Mouse (Mus musculus) olfactory bulb, adult 2 months (tissue): Measurements from ENCODE around the gene Proz. TPM values are rescaled to one million over a fixed set of nuclear protein-coding genes. Genes with fewer than 3 reads are reported as not detected.
"Not testable (repeated sequence)": the region's sequence is repeated elsewhere in the genome, so short reads cannot be mapped to it uniquely, and the experiment has no call there.

Experiments used
- H3K27ac ChIP-seq: fragments of 200-500 bp; 2 replicates; pipeline ENCODE4 v1.5.1; 2012; ENCODE audit warnings: low read depth, low read length; ENCODE audit not compliant: insufficient read depth
- H3K4me1 ChIP-seq: fragments of 200-500 bp; 2 replicates; pipeline ENCODE4 v1.6.1; 2012; ENCODE audit warnings: low read length; ENCODE audit not compliant: control insufficient read depth, insufficient read depth
- H3K4me3 ChIP-seq: fragments of 200-500 bp; 2 replicates; pipeline ENCODE4 v1.5.1; 2012; ENCODE audit warnings: mild to moderate bottlenecking, low read depth, low read length, moderate library complexity; ENCODE audit not compliant: insufficient read depth
- CTCF ChIP-seq: fragments of 200-500 bp; IDR thresholded peaks from 2 replicates; pipeline ENCODE4 v1.5.1; 2012; ENCODE audit warnings: low read depth, mild to moderate bottlenecking, low read length, moderate library complexity; ENCODE audit not compliant: insufficient read depth
- POLR2A ChIP-seq: fragments of 200-500 bp; IDR thresholded peaks from 2 replicates; pipeline ENCODE4 v1.6.1; 2012; ENCODE audit warnings: mild to moderate bottlenecking, low read depth, low read length, moderate library complexity; ENCODE audit not compliant: insufficient read depth
- WGBS: fragments of 180-500 bp; shearing (Covaris S2); methylation state at CpG from one replicate; pipeline ENCODE4 v1.1.7; 2018; 5-methylcytosine and 5-hydroxymethylcytosine counted together
- polyA plus RNA-seq: library from polyadenylated mRNA; stranded (reverse); fragments of >200 nt; gene quantifications from 2 replicates; pipeline ENCODE4 v1.2.4, GENCODE M21; 2012; ENCODE audit warnings: low replicate concordance; ENCODE audit not compliant: missing spikeins, insufficient read depth, insufficient read length

The Proz gene
- polyA plus RNA-seq, 1 experiment = not detected

DNA sequence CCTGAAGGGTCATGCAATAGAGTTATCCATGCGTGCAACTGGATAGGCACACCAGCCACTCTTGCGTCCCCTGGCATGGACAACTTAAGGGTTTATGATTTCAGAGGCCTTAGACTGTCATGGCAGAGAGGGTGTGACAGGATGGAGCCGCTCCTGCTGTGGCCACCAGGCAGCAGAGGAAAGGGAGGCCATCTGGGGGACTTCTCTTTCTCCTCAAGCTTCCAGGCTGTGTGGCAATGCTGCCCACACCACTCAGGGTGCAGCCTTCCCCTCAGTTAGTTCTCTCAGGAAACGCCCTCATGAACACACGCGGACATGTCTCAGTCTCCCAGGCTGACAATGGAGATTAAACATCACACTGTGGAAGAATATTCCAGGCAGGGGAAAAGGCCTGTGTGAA lies 21.7 kb upstream of the Proz start:
- Histone ChIP-seq H3K4me3 (no peak overlapping the region), H3K27ac (no peak overlapping the region), H3K4me1 (peaks cover 33% of the 10 kb centered on the region)
- WGBS = 87% methylated on average over 6 of the region's 6 CpGs
- no peak for TF ChIP-seq POLR2A
- TF ChIP-seq CTCF = no peak

DNA sequence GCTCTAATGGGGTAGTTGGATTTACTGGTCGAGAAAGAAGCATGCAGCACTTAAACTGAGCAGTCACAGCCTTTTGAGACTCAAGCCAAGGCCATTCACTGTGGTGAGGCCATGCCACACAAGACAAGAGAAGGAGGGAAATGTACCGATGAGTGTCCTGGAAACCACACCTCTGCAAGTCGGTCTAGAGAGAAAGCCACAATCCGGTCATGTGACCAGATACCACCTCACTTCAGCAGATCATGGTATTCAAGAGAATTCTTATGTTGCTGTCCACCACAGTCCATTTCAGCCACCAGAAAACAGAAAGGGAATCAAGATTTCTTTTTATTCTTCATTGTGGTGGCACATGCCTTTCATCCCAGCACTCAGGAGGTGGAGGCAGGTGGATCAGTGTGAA lies 19.3 kb upstream of the Proz start:
- TF ChIP-seq CTCF (no peak), POLR2A (no peak)
- 78% methylated on average over 4 of the region's 4 CpGs for WGBS

DNA sequence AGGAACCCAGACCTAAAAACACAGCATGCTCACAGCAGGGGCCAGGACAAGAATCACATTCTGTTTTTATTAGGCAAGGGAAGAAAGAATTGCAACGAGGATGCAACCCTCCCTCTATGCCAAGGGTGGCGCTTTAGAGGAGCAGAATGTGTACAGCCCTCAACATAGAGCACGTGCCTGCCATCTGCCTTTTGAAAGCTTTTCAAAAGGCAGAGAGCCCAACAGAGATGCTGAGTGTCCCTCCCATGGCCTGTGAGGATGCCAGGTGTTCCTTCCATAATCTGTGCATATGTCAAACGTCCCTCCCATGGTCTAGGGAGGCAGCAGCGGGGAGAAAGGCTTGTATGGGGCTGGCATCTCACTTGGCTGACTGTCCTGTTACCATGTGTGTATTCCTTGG lies 13.1 kb upstream of the Proz start:
- TF ChIP-seq POLR2A (no peak), CTCF (no peak)
- WGBS = 61% methylated on average over 5 of the region's 5 CpGs
- Histone ChIP-seq H3K27ac (no peak overlapping the region), H3K4me1 (no peaks in the 10 kb centered on the region), H3K4me3 (no peak overlapping the region)

More for the DNA sequence above, 19.3 kb upstream of the Proz start:
- H3K27ac ChIP-seq = no peak overlapping the region
- no peak overlapping the region for H3K4me3 ChIP-seq
- H3K4me1 ChIP-seq = peaks cover 15% of the 10 kb centered on the region

DNA sequence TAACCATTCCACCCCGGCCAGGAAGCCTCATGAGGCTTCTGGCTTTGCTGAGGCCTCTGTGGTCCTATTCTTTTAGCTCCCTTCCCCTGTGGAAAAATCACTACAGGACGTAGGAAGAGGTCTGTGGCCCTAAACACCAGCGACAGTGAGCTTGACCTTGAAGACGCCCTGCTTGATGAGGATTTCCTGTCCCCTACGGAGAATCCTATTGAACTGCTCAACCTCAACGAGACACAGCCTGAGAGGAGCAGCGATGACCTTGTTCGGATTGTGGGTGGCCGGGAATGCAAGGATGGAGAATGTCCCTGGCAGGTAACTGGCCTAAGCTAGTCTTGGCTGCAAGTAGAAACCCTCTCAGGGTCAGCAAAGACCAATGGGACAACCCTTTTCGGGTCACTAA lies 10.2 kb upstream of the Proz start:
- 85% methylated on average over 10 of the region's 10 CpGs for WGBS
- TF ChIP-seq CTCF = no peak
- no peak for TF ChIP-seq POLR2A
- H3K4me1 ChIP-seq = no peaks in the 10 kb centered on the region
- no peak overlapping the region for H3K4me3 ChIP-seq
- H3K27ac ChIP-seq = no peak overlapping the region

DNA sequence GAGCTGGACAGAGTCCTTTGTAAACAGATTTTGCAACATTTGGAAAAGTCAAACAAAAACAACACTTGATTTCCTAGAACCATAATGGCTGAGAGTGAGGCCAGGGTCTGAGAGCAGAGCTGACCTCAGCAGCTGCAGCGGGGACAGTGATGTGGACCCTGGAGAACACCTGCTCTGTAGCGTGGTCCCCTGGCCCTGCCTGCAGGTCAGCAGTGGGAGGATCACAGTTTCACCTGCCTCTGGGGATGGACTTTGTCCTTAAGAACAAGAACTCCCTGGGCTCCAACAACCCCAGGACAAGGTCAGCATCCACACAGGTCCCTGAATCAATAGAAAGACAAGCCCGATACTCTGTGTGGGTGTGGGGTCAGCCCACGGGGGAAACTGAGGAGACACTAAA lies 3.4 kb upstream of the Proz start:
- Histone ChIP-seq H3K27ac (no peak overlapping the region), H3K4me1 (no peaks in the 10 kb centered on the region), H3K4me3 (no peak overlapping the region)
- WGBS = 87% methylated on average over 4 of the region's 4 CpGs
- no peak for TF ChIP-seq POLR2A
- TF ChIP-seq CTCF = no peak

DNA sequence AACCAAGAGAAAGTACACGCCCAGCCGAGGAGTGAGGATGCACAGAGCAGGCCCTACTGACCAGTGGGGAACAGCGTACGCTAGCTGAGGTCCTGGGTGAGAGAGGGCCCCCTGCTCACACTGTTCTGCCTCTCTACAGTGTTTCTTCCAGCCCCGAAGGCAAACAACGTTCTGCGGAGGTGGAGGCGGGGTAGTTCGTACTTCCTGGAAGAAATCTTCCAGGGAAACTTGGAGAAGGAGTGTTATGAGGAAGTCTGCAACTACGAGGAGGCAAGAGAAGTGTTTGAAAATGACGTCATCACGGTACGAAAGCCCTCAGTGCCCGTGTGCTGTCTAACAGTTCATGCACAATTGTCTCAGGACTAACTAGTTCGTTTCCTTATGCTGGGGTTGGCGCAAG lies 2.4 kb downstream of the Proz start:
- Histone ChIP-seq H3K4me1 (no peaks in the 10 kb centered on the region), H3K27ac (no peak overlapping the region), H3K4me3 (no peak overlapping the region)
- 73% methylated on average over 16 of the region's 16 CpGs for WGBS
- TF ChIP-seq CTCF (no peak), POLR2A (no peak)

DNA sequence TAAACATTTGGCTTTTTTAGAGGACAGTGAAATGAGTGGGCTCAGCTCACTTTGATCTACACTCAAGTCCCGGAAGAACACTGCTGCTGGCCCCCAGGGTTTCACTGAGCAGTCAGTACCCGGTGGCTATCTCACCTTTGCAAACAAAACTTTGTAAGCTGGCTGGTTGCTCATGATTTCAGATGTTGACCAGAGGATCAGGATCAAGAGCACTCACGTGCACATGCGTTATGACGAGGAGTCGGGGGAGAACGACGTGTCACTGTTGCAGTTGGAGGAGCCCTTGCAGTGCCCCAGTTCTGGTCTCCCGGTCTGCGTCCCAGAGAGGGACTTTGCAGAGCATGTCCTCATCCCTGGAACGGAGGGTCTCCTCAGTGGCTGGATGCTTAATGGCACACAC lies 12.5 kb downstream of the Proz start:
- no peak overlapping the region for H3K4me3 ChIP-seq
- H3K4me1 ChIP-seq = peaks cover 4% of the 10 kb centered on the region
- TF ChIP-seq CTCF = no peak
- no peak for TF ChIP-seq POLR2A
- H3K27ac ChIP-seq = no peak overlapping the region
- WGBS = 96% methylated on average over 11 of the region's 11 CpGs

DNA sequence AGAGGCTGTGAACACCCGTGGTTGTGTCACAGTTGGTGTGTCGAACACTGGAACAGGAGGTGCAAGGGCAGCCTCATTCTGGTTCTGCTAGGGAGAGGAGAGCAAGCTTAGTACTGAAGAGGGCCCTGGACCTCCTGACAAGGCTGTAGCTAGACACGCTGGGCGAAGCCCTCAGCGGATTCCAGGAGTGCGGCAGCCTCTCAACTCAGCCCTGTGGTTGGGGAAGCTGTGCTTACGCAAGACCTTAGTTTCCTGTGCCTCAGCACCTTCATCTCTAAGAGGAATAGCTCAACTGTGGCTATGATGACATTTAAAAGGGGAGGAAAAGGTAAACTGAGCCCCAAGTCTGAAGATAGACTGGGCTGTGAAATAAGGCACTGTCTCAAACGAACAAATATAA lies 14.3 kb downstream of the Proz start:
- WGBS = 96% methylated on average over 8 of the region's 8 CpGs
- Histone ChIP-seq H3K4me1 (peaks cover 4% of the 10 kb centered on the region), H3K4me3 (no peak overlapping the region), H3K27ac (no peak overlapping the region)
- TF ChIP-seq POLR2A (no peak), CTCF (no peak)

DNA sequence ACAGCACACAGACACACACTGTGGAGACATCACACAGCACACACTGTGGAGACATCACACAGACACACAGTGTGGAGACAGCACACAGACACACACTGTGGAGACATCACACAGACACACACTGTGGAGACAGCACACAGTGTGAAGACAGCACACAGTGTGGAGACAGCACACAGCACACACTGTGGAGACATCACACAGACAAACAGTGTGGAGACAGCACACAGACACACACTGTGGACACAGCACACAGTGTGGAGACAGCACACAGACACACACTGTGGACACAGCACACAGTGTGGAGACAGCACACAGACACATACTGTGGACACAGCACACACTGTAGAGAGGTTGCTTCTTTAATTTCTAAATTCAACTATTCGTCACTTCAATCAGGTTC lies 14.9 kb downstream of the Proz start:
- H3K27ac ChIP-seq, H3K4me1 ChIP-seq, H3K4me3 ChIP-seq: not testable (repeated sequence)
- WGBS = 93% methylated on average over 1 of the region's 1 CpGs

DNA sequence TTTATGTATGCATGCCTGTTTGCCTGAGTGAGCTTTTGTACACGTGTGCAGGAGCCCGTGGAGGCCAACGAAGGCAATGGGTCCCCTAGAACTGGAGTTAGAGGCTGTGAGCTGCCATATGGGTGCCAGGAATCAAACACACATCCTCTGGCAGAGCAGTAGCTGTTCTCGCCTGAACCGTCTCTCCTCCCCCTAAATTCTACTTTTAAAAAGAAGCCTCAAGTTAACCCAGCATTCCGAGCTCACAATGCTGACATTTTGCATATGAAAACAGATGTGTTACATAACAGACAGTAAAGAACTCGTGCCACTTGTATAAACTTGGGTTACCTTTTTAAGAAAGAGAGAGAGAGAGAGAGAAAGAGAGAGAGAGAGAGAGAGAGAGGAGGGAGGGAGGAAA lies 16.8 kb downstream of the Proz start:
- no peak overlapping the region for H3K4me3 ChIP-seq
- TF ChIP-seq POLR2A (no peak), CTCF (no peak)
- H3K4me1 ChIP-seq = no peaks in the 10 kb centered on the region
- H3K27ac ChIP-seq = no peak overlapping the region
- 80% methylated on average over 7 of the region's 7 CpGs for WGBS

DNA sequence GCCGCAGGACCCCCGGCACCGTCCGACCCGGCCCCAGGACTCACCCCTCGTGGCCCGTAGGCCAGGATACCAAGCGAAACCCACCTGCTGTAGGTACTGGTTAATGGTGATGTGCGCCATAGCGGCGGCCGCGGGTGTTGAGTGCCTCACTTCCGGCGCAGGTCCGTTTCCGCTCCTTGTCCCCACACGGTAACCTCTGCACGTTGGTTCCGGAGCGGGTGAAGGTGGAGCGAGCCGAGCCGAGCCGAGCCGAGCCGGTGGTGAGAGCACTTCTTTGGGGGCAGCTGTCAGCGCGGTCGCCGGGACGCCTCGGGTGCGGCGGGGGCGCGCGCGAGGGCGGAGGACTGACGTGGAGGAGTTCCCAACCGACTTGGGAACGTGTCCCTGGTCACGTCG lies 44.0 kb downstream of the Proz start:
- WGBS = under 1% methylated on average over 45 of the region's 45 CpGs
- peak overlapping the region; percentile 78 for H3K4me3 ChIP-seq
- peaks cover 2% of the 10 kb centered on the region; the same call in 1 of the 2 replicates for H3K4me1 ChIP-seq
- peak overlapping the region; percentile 95 for H3K27ac ChIP-seq
- TF ChIP-seq CTCF (no peak), POLR2A (no peak; the same call in 1 of the 2 replicates)
